Mouse (Mus musculus) kidney, embryonic 14.5 days (tissue): ENCODE data around the gene Mier3. TPM values are rescaled to one million over a fixed set of nuclear protein-coding genes. Genes with fewer than 3 reads are reported as not detected.

Experiments
- ATAC-seq: fragments of 200-750 bp; cut with Nextera tagmentation; 2 replicates; pipeline ENCODE4 v1.8.0; 2017; ENCODE audit warnings: moderate number of reproducible peaks, mild to moderate bottlenecking, moderate TSS enrichment, moderate library complexity; ENCODE audit not compliant: low FRiP score, low TSS enrichment
- H3K27ac ChIP-seq: fragments of 300-500 bp; sonication (generic); 2 replicates; pipeline ENCODE4 v1.5.1; 2014; ENCODE audit warnings: low read depth, mild to moderate bottlenecking, low read length, moderate library complexity, mixed read lengths
- H3K27me3 ChIP-seq: fragments of 300-500 bp; sonication (generic); 2 replicates; pipeline ENCODE4 v1.6.1; 2014; ENCODE audit warnings: mild to moderate bottlenecking, low read length; ENCODE audit not compliant: control insufficient read depth, insufficient read depth
- H3K36me3 ChIP-seq: fragments of 300-500 bp; sonication (generic); 2 replicates; pipeline ENCODE4 v1.6.1; 2014; ENCODE audit warnings: low read length, mixed read lengths; ENCODE audit not compliant: control insufficient read depth, insufficient read depth
- H3K4me1 ChIP-seq: fragments of 300-500 bp; sonication (generic); 2 replicates; pipeline ENCODE4 v1.6.1; 2014; ENCODE audit warnings: low read length, mixed read lengths; ENCODE audit not compliant: control insufficient read depth, insufficient read depth
- H3K4me2 ChIP-seq: fragments of 300-500 bp; sonication (generic); replicated peaks from 2 replicates; pipeline ENCODE4 v1.6.1; 2014; ENCODE audit warnings: low read depth, mild to moderate bottlenecking, low read length
- H3K4me3 ChIP-seq: fragments of 300-500 bp; sonication (generic); 2 replicates; pipeline ENCODE4 v1.5.1; 2014; ENCODE audit warnings: mild to moderate bottlenecking, low read length
- H3K9ac ChIP-seq: fragments of 300-500 bp; sonication (generic); 2 replicates; pipeline ENCODE4 v1.6.1; 2014; ENCODE audit warnings: low read depth, mild to moderate bottlenecking, low read length, moderate library complexity
- H3K9me3 ChIP-seq: fragments of 300-500 bp; sonication (generic); 2 replicates; pipeline ENCODE4 v1.6.1; 2016; ENCODE audit warnings: low read length; ENCODE audit not compliant: control insufficient read depth
- whole genome bisulfite sequencing: fragments of 180-500 bp; shearing (Covaris S2); extraction: QIAGEN DNeasy Blood & Tissue Kit; methylation state at CpG from one replicate; pipeline ENCODE4 v1.1.7; 2014; 5-methylcytosine and 5-hydroxymethylcytosine counted together
- polyA plus RNA-seq: library from polyadenylated mRNA; unstranded; fragments of >200 nt; fragmentation: Nextera tagmentation; extraction: Ambion mirVana; gene quantifications from 2 replicates; pipeline ENCODE4 v1.2.1, GENCODE M21; 2014

The Mier3 gene
- polyA plus RNA-seq, 1 experiment from 2014 or later: 28.7 TPM

DNA sequence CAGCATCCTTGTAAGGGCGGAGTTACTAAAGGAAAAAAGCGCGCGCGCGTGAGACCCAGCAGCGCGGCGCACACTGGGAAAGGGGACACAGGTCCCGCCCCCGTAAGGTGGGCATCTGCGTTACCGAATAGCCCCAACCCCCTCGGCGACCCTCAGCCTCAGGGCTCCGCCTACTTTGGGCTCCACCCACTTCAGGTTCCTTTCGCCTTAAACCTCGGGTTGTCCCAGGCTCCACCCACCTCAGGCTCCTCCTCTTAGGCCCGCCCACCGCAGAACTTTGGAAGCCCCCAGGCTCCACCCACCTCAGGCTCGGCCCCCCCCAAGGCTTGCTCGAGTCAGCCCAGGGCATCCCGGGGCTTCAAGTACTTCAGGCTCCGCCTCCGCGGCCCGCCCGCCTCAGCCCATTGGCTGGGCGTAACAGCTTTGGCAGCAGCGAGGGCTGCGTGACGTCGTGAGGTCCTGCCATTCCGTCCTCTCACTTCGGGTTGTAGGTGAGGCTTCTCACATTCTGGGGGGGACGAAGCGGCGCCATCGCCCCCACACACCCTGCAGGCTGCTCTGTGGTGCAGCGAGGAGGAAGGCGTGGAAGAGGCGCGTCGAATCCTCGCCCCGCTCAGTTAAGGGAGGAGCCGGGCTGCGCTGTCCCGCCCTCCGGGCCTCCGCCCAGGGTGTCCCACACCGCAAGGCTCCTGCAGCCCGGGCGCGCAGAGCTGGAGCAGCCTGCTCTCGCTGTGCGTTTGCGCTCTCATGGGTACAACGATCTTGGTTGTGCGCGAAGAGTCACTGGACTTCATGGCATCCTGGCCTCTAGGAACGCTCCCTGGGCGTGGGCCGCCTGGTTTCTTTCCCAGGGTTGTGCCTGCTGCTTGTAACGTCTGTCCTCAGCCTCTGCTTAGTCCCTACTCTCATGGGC is 44.6 kb downstream of the Mier3 start:
- Histone ChIP-seq H3K4me2 (peak overlapping the region; percentile 75), H3K4me3 (peak overlapping the region; percentile 63), H3K27ac (peak overlapping the region; percentile 76), H3K9me3 (peaks cover 11% of the 10 kb centered on the region; the same call in 1 of the 2 replicates), H3K9ac (peak overlapping the region; percentile 62), H3K4me1 (no peaks in the 10 kb centered on the region), H3K27me3 (no peaks in the 10 kb centered on the region), H3K36me3 (no peaks in the 10 kb centered on the region)
- under 1% methylated on average over 62 of the region's 65 CpGs for WGBS
- peak; percentile 99 for ATAC-seq

DNA sequence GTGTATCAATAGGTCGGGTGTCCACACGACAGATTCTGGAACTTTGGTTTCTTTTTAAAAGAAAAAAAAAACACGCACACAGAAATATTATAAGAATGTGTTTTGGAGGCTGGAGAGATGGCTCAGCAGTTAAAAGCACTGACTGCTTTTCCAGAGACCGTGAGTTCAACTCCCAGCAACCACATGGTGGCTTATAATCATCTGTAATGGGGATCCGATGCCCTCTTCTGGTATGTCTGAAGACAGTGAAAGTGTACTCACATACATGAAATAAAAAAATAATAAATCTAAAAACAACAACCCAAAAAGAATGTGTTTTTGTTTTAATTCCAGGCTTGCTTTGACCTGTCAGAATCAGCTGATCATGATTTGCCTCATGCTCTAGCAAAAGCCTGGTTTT is 46.1 kb downstream of the Mier3 start:
- 90% methylated on average over 5 of the region's 5 CpGs for WGBS
- Histone ChIP-seq H3K36me3 (no peaks in the 10 kb centered on the region), H3K4me1 (no peaks in the 10 kb centered on the region), H3K4me2 (no peak overlapping the region), H3K27ac (no peak overlapping the region), H3K9me3 (peaks cover 11% of the 10 kb centered on the region; the same call in 1 of the 2 replicates), H3K27me3 (no peaks in the 10 kb centered on the region), H3K4me3 (no peak overlapping the region), H3K9ac (no peak overlapping the region)
- no peak for ATAC-seq

DNA sequence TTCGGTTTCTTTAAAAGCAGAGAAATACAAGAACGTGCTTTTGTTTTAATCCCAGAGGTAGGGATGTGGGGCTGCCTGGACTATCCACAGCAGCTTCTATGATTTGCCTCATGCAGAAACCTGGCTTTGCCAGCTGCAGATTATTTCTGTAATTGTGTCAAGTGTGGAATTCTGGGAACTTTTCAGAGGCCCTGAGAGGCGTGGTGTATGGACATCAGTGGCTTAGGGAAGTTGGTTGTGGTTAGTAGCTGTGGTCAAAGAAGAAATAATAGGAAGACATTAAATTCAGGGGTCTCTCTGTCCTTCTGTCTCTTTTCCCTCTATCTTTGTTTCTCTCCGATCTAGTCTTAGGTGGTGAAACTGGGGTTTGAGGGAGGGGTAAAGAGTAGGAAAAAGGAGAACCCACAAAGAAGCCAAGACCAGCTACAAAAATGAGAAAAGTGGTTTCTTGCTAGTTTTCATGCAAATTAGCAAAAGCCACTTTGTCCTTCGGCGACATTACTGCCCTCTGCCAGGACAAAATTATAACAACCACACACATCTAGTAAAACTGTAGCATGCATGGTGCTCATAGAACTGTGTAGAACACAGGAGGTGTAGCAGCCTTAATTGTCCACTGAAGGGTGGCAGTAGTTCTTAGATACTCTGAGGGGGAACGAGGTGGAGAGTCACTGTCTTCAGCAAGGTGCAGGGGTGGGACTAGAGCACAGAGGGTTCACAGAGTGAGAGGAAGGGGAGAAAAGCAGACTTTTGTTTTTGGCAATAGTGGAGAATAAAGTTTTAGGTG is 60.6 kb downstream of the Mier3 start:
- WGBS: 81% methylated on average over 7 of the region's 7 CpGs
- no peak for ATAC-seq
- H3K4me1 ChIP-seq: no peaks in the 10 kb centered on the region

DNA sequence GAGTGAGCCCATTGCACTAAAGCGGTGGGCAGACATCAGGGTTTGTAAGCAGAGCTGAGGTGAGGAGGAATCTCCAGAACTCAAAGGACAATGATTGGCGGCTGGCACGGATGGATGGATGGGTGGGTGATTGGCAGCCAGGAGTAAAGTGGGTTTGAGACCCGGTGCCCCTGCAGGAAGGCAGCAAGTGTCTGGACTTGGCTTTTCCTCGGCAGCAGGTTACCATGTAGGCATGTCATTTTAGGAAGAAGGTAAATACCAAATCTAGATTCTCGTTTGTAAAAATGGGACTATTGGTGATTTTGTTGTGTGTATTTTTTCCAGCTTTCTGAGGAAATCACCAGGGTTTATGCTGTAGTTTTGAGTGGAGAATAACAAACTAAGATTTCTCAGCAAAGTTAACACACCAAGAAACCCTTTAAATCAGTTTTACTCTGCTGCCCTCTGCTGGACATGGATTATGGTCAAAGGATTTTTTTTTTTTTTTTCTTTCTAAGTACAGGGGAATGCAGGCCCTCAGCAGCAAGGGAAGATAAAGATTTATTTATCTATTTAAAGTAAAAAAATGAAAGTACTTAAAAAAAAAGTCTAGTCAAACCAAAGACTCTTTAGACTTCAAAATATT is 61.3 kb downstream of the Mier3 start:
- Histone ChIP-seq H3K27me3 (no peaks in the 10 kb centered on the region), H3K9ac (no peak overlapping the region), H3K36me3 (peaks cover 5% of the 10 kb centered on the region; the same call in 1 of the 2 replicates), H3K9me3 (peaks cover 4% of the 10 kb centered on the region; the same call in 1 of the 2 replicates), H3K4me3 (no peak overlapping the region), H3K4me1 (no peaks in the 10 kb centered on the region), H3K4me2 (no peak overlapping the region), H3K27ac (no peak overlapping the region)
- no peak for ATAC-seq
- WGBS: 62% methylated on average over 6 of the region's 6 CpGs

More for the DNA sequence above, 60.6 kb downstream of the Mier3 start:
- H3K9ac ChIP-seq: no peak overlapping the region
- no peak overlapping the region for H3K4me3 ChIP-seq
- H3K27ac ChIP-seq: no peak overlapping the region
- H3K27me3 ChIP-seq: no peaks in the 10 kb centered on the region
- H3K36me3 ChIP-seq: no peaks in the 10 kb centered on the region
- no peak overlapping the region for H3K4me2 ChIP-seq
- H3K9me3 ChIP-seq: peaks cover 4% of the 10 kb centered on the region; the same call in 1 of the 2 replicates

DNA sequence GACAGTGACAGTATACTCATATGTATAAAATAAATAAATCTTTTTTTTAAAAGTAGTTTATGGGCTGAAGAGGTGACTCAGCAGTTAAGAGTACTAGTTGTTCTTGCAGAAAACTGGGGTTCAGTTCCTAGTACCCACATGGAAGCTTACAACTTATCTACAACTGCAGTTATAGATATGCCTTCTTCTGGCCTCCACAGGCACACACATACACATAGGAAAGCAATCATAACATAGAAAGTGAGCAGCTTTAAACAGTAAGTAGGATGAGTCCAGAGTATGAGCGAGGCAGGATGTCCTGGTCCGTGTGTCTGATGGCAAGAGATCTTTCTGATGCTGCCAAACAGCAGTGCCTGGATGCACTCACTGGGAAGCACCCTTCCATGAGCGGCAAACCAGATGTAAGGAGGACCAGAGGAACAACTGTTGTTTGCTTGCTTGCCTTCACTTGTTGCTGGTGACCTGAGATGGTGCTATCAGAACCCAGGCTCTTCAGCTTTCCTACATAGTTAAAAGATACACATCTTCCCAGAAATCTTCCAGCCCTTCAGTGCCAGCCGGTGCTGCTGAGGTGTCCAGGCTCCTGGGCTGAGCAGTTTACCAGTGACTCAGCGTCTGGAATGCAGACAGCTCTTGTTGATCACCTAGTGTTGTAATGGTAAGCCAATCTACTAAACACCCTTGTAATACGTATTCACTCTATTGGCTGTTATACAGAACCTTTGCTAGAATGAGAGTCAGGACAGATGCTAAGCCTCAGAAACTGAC is 63.6 kb downstream of the Mier3 start:
- WGBS: 78% methylated on average over 6 of the region's 6 CpGs
- Histone ChIP-seq H3K9me3 (no peaks in the 10 kb centered on the region), H3K4me3 (no peak overlapping the region), H3K4me2 (no peak overlapping the region), H3K27ac (no peak overlapping the region), H3K27me3 (no peaks in the 10 kb centered on the region), H3K9ac (no peak overlapping the region), H3K36me3 (peaks cover 21% of the 10 kb centered on the region), H3K4me1 (no peaks in the 10 kb centered on the region)
- no peak for ATAC-seq

DNA sequence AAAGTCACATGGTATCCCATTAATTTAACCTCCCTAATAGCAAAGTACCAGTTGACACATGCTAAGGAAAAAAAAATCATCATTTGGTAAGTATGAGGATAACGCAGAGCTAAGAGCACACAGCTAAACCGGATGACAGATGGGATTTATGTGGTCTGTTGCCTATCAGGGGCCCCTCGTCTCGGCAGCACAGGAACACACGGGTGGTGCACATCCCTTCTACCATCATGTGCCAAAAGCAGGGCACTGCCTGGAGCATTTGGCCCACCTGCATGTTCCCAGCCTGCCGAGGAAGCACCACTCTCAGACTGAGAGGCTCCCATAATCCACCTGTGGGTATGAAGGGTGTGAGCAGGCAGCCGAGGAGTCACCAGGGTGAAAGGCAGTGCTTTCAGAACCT is 64.4 kb downstream of the Mier3 start:
- no peak overlapping the region for H3K27ac ChIP-seq
- peaks cover 29% of the 10 kb centered on the region for H3K36me3 ChIP-seq
- H3K27me3 ChIP-seq: no peaks in the 10 kb centered on the region
- ATAC-seq: no peak
- H3K9ac ChIP-seq: no peak overlapping the region
- no peaks in the 10 kb centered on the region for H3K9me3 ChIP-seq
- WGBS: 59% methylated on average over 7 of the region's 7 CpGs
- no peak overlapping the region for H3K4me2 ChIP-seq
- no peak overlapping the region for H3K4me3 ChIP-seq
- H3K4me1 ChIP-seq: no peaks in the 10 kb centered on the region

DNA sequence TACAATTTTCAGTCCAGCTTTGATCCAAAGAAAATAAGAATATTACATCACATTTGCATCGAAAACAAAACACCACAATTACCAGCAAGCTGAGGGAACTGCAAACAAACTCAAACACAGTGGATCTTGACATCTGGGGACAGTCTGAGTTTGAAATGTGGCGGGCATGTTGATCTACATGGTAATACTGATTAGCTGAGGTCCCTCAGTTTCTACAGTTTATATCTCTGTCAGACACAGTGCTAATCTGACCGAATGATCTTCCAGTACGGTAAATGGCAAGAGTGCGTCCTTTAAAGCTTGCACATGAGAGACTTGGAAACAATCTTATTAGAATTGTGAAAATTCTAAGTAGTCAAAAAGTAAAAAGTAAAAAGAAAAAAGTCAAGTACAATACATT is 66.1 kb downstream of the Mier3 start:
- 93% methylated on average over 5 of the region's 5 CpGs for WGBS
- no peak for ATAC-seq
- Histone ChIP-seq H3K4me1 (no peaks in the 10 kb centered on the region), H3K9me3 (no peaks in the 10 kb centered on the region), H3K27me3 (no peaks in the 10 kb centered on the region), H3K4me3 (no peak overlapping the region), H3K4me2 (no peak overlapping the region), H3K9ac (no peak overlapping the region), H3K36me3 (peaks cover 44% of the 10 kb centered on the region), H3K27ac (no peak overlapping the region)

DNA sequence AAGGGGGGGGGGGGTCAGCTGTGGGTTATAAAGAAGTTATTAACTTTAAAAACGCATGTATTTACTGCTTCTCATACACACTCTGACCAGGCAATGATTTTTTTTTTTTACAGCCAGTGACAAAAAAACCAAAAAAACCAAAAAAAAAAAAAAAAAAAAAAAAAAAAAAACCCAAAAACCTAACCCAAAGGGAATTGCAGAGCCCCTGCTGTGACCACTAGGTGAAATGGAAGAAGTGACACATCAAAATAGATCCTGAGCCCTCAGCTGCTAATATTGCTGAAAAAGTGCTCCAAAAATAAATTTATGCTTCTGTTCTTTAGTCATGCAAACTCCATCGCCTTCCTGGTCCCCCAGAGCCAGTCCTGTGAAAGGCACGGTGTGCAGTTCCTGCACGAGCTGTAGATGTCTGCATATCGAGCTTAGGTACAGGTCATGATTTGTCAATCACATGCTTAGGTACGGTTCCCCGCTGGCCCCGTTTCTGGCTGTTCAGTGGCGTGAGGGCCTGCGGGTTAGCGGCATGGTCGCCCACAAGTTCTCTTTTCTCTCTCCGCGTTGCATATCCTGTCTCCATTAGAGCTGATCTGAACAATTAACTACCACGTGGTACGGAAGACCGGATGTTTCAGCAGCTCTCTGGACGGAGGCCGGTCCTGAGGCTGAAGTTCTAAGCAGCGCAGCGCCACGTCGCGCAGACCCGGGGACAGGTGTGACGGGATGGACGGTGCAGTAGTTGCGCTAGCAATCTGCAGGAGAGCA is 67.7 kb downstream of the Mier3 start:
- Histone ChIP-seq H3K27me3 (no peaks in the 10 kb centered on the region), H3K4me3 (no peak overlapping the region), H3K36me3 (peaks cover 59% of the 10 kb centered on the region), H3K9me3 (no peaks in the 10 kb centered on the region), H3K9ac (no peak overlapping the region), H3K4me2 (no peak overlapping the region), H3K4me1 (no peaks in the 10 kb centered on the region), H3K27ac (no peak overlapping the region)
- ATAC-seq: no peak
- whole genome bisulfite sequencing: 93% methylated on average over 28 of the region's 28 CpGs
